Mouse (Mus musculus) neural tube, embryonic 11.5 days (tissue): ENCODE measurements around the gene Ptov1. TPM values are rescaled to one million over a fixed set of nuclear protein-coding genes. Genes with fewer than 3 reads are reported as not detected.
A peak's percentile ranks its signal among the peaks of the same experiment; 100 is the strongest.

Source experiments
- ATAC-seq: fragments of 200-750 bp; cut with Nextera tagmentation; 2 replicates; pipeline ENCODE4 v1.8.0; 2017; ENCODE audit warnings: moderate number of reproducible peaks, mild to moderate bottlenecking, moderate TSS enrichment, moderate library complexity; ENCODE audit not compliant: insufficient read depth, low FRiP score, low TSS enrichment
- DNase-seq: peaks from one replicate; pipeline ENCODE4 v3.0.0-alpha.2; 2015; ENCODE audit warnings: low spot score
- H3K27ac ChIP-seq: fragments of 300-500 bp; sonication (generic); 2 replicates; pipeline ENCODE4 v1.5.1; 2014; ENCODE audit warnings: low read depth, mild to moderate bottlenecking, low read length
- H3K27me3 ChIP-seq: fragments of 300-500 bp; sonication (generic); 2 replicates; pipeline ENCODE4 v1.6.1; 2014; ENCODE audit warnings: mild to moderate bottlenecking, low read length, mixed read lengths; ENCODE audit not compliant: control insufficient read depth, insufficient read depth
- H3K36me3 ChIP-seq: fragments of 300-500 bp; sonication (generic); 2 replicates; pipeline ENCODE4 v1.6.1; 2014; ENCODE audit warnings: mild to moderate bottlenecking, low read length, moderate library complexity, mixed read lengths; ENCODE audit not compliant: control insufficient read depth, insufficient read depth
- H3K4me1 ChIP-seq: fragments of 300-500 bp; sonication (generic); 2 replicates; pipeline ENCODE4 v1.6.1; 2014; ENCODE audit warnings: low read length, mixed read lengths; ENCODE audit not compliant: control insufficient read depth, insufficient read depth
- H3K4me2 ChIP-seq: fragments of 300-500 bp; sonication (generic); 2 replicates; pipeline ENCODE4 v1.6.1; 2014; ENCODE audit warnings: low read depth, mild to moderate bottlenecking, moderate library complexity
- H3K4me3 ChIP-seq: fragments of 300-500 bp; sonication (generic); 2 replicates; pipeline ENCODE4 v1.5.1; 2014; ENCODE audit warnings: low read depth, low read length
- H3K9ac ChIP-seq: fragments of 300-500 bp; sonication (generic); 2 replicates; pipeline ENCODE4 v1.6.1; 2014; ENCODE audit warnings: mild to moderate bottlenecking, low read length
- H3K9me3 ChIP-seq: fragments of 300-500 bp; sonication (generic); 2 replicates; pipeline ENCODE4 v1.6.1; 2016; ENCODE audit warnings: low read length; ENCODE audit not compliant: control insufficient read depth
- WGBS: fragments of 180-500 bp; shearing (Covaris S2); extraction: QIAGEN DNeasy Blood & Tissue Kit; methylation state at CpG from one replicate; pipeline ENCODE4 v1.1.7; 2014; 5-methylcytosine and 5-hydroxymethylcytosine counted together
- polyA plus RNA-seq: library from polyadenylated mRNA; unstranded; fragments of >200 nt; fragmentation: Nextera tagmentation; extraction: Ambion mirVana; gene quantifications from 2 replicates; pipeline ENCODE4 v1.2.1, GENCODE M21; 2014

Gene Ptov1
- polyA plus RNA-seq, 1 experiment from 2014 or later: 419 TPM

DNA sequence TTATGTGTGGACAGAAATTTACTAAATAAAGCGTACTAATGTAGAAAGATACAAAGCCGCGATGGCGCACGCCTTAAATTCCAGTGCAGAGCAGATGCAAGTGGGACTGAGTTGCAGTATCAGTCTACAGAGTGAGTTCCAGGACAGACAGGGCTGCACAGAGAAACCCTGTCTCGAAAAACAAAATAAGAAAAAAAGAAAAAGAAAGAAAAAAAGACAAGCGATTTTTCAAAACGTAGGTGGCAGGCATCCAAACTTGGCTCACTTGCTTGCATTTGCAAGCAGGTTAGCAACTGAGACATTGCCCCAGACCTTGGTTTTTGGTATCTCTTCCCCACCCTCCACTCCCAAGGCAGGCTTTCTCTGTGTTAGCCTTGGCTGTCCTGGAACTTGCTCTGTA is 23.6 kb upstream of the Ptov1 start:
- 27% methylated on average over 8 of the region's 8 CpGs for WGBS
- no peak for ATAC-seq
- Histone ChIP-seq H3K27me3 (no peaks in the 10 kb centered on the region), H3K9ac (no peak overlapping the region), H3K27ac (peak overlapping the region; percentile 75), H3K36me3 (peaks cover 8% of the 10 kb centered on the region; the same call in 1 of the 2 replicates), H3K4me2 (peak overlapping the region; percentile 25; the same call in 1 of the 2 replicates), H3K4me1 (peaks cover 25% of the 10 kb centered on the region), H3K4me3 (no peak overlapping the region), H3K9me3 (no peaks in the 10 kb centered on the region)
- no peak for DNase-seq

- ATAC-seq (peak; percentile 75), DNase-seq (peak; percentile 95)
- H3K9ac ChIP-seq: peak within 1 kb of the TSS; percentile 88
- under 1% methylated on average over 56 of the region's 56 CpGs for WGBS
- H3K4me1 ChIP-seq: peaks cover 23% of the 10 kb centered on the region
- peak within 1 kb of the TSS; percentile 81 for H3K4me3 ChIP-seq
- H3K27ac ChIP-seq: peak within 1 kb of the TSS; percentile 90
- H3K4me2 ChIP-seq: peak within 1 kb of the TSS; percentile 75
- no peaks in the 10 kb centered on the region for H3K27me3 ChIP-seq
- peaks cover 6% of the 10 kb centered on the region; the same call in 1 of the 2 replicates for H3K36me3 ChIP-seq
- no peaks in the 10 kb centered on the region for H3K9me3 ChIP-seq
These were observed 22.8 kb upstream of the Ptov1 start, which contains the start of gene Med25 for GRCm38 (mm10) chr7:44892276-44892921. TSS of gene Med25 (minus strand) at chr7:44892712.

DNA sequence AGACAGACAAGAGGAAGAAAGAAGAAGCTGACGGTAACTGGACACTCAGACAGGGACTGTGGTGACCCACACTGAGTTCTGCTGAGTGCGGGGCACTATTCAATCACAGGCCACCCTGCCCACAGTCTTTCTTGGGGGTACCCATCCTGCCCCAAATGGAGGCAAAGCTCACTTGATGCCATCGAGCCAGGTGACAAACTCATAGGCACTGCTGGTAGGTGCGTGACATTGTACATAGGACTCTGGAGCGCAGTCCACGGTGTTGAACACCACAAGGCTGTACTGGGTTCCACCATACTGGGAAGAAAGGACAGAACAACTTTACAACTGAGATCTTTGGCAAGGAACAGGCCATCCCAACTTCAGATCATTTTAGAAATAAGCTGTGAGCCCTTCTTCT is 22.0 kb upstream of the Ptov1 start:
- DNase-seq (no peak), ATAC-seq (no peak)
- H3K9ac ChIP-seq: peak overlapping the region; percentile 88
- peak overlapping the region; percentile 75 for H3K4me2 ChIP-seq
- peak overlapping the region; percentile 81 for H3K4me3 ChIP-seq
- WGBS: 27% methylated on average over 6 of the region's 6 CpGs
- H3K4me1 ChIP-seq: peaks cover 17% of the 10 kb centered on the region
- H3K36me3 ChIP-seq: peaks cover 6% of the 10 kb centered on the region; the same call in 1 of the 2 replicates
- H3K27me3 ChIP-seq: no peaks in the 10 kb centered on the region
- H3K9me3 ChIP-seq: no peaks in the 10 kb centered on the region
- no peak overlapping the region; the same call in 1 of the 2 replicates for H3K27ac ChIP-seq

GRCm38 (mm10) chr7:44890737-44891136 is 21.1 kb upstream of the Ptov1 start:
- Histone ChIP-seq H3K27ac (no peak overlapping the region), H3K27me3 (no peaks in the 10 kb centered on the region), H3K4me2 (peak overlapping the region; percentile 75), H3K4me3 (peak overlapping the region; percentile 81; the same call in 1 of the 2 replicates), H3K9me3 (no peaks in the 10 kb centered on the region), H3K36me3 (peaks cover 6% of the 10 kb centered on the region; the same call in 1 of the 2 replicates), H3K9ac (0 out of 2 replicates have a peak overlapping the region, but pooled peaks have one; percentile 88), H3K4me1 (peaks cover 17% of the 10 kb centered on the region)
- WGBS: 94% methylated on average over 4 of the region's 4 CpGs
- DNase-seq (no peak), ATAC-seq (no peak)

DNA sequence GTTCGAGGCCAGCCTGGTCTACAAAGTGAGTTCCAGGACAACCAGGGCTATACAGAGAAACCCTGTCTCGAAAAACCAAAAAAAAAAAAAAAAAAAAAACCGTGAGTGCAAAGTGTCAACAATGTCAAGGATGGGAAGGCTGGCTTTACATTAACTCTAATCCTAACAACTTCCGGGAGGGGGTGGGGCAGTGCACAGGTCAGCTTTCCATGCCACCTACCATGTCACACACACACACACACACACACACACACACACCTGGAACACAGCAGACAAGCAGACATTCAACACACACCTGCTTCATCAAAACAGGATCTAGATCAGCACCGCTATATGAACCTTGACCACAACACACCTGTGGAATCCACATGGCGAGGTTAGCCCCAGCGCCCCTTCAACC is 20.6 kb upstream of the Ptov1 start:
- Histone ChIP-seq H3K4me3 (no peak overlapping the region), H3K4me2 (no peak overlapping the region), H3K9ac (no peak overlapping the region), H3K4me1 (peaks cover 16% of the 10 kb centered on the region), H3K9me3 (no peaks in the 10 kb centered on the region), H3K27me3 (no peaks in the 10 kb centered on the region), H3K36me3 (peaks cover 8% of the 10 kb centered on the region), H3K27ac (no peak overlapping the region)
- 88% methylated on average over 6 of the region's 7 CpGs for WGBS
- ATAC-seq (no peak), DNase-seq (no peak)

GRCm38 (mm10) chr7:44888256-44889105 is 18.9 kb upstream of the Ptov1 start:
- no peak for ATAC-seq

GRCm38 (mm10) chr7:44886964-44887363 is 17.4 kb upstream of the Ptov1 start:
- WGBS: 89% methylated on average over 7 of the region's 7 CpGs
- no peak overlapping the region for H3K4me2 ChIP-seq
- H3K27me3 ChIP-seq: no peaks in the 10 kb centered on the region
- peaks cover 8% of the 10 kb centered on the region for H3K4me1 ChIP-seq
- no peak overlapping the region for H3K27ac ChIP-seq
- H3K9ac ChIP-seq: no peak overlapping the region
- DNase-seq (no peak), ATAC-seq (no peak)
- no peaks in the 10 kb centered on the region for H3K9me3 ChIP-seq
- no peak overlapping the region for H3K4me3 ChIP-seq
- peaks cover 25% of the 10 kb centered on the region for H3K36me3 ChIP-seq

More at GRCm38 (mm10) chr7:44888256-44889105, 18.9 kb upstream of the Ptov1 start:
- Histone ChIP-seq H3K9ac (no peak overlapping the region), H3K4me1 (peaks cover 14% of the 10 kb centered on the region), H3K27ac (no peak overlapping the region), H3K9me3 (no peaks in the 10 kb centered on the region), H3K4me2 (no peak overlapping the region), H3K27me3 (no peaks in the 10 kb centered on the region), H3K4me3 (no peak overlapping the region), H3K36me3 (peaks cover 18% of the 10 kb centered on the region)
- no peak for DNase-seq
- WGBS: 94% methylated on average over 13 of the region's 13 CpGs

GRCm38 (mm10) chr7:44884637-44885036 is 15.0 kb upstream of the Ptov1 start:
- H3K36me3 ChIP-seq: peaks cover 40% of the 10 kb centered on the region

More at GRCm38 (mm10) chr7:44884637-44885036, 15.0 kb upstream of the Ptov1 start:
- no peak for ATAC-seq
- no peaks in the 10 kb centered on the region for H3K9me3 ChIP-seq
- H3K4me3 ChIP-seq: no peak overlapping the region
- no peak overlapping the region for H3K9ac ChIP-seq
- no peak overlapping the region for H3K27ac ChIP-seq
- WGBS: 96% methylated on average over 5 of the region's 5 CpGs
- DNase-seq: no peak
- H3K4me1 ChIP-seq: no peaks in the 10 kb centered on the region
- H3K27me3 ChIP-seq: no peaks in the 10 kb centered on the region
- H3K4me2 ChIP-seq: no peak overlapping the region
